Mouse (Mus musculus): ENCODE data around the gene Kmt2d. TPM values are rescaled to one million over a fixed set of nuclear protein-coding genes. Genes with fewer than 3 reads are reported as not detected.

Kmt2d gene
- polyA plus RNA-seq (2014; fragmentation: Illumina TruSeq; extraction: RNeasy Lipid Tissue Mini Kit (QIAGEN cat#74804); ENCODE audit: insufficient read depth, low read depth, low replicate concordance) = 9.1 TPM

GRCm38 (mm10) chr15:98871070-98871915 lies at the start of gene Kmt2d:
Kmt2d (minus strand) TSS chr15:98871204.

GRCm38 (mm10) chr15:98917538-98918498 lies 46.8 kb upstream of the Kmt2d start, which contains the start of gene Lmbr1l:
Lmbr1l (minus strand) TSS chr15:98918231.

GRCm38 (mm10) chr15:98897928-98898800 lies 27.2 kb upstream of the Kmt2d start, which contains the start of gene Dhh:
Dhh (minus strand) TSS chr15:98898540.

GRCm38 (mm10) chr15:98893940-98894745 lies 23.1 kb upstream of the Kmt2d start, which contains the start of gene Rhebl1:
Rhebl1 (minus strand) TSS chr15:98894540.

GRCm38 (mm10) chr15:98830736-98831683 lies 40.0 kb downstream of the Kmt2d start, which contains the start of gene Prkag1:
Prkag1 (minus strand) TSS chr15:98831521.

GRCm38 (mm10) chr15:98809390-98809789 lies 61.6 kb downstream of the Kmt2d start, which contains the start of gene Ddn:
Ddn (minus strand) TSS chr15:98809490.

GRCm38 (mm10) chr15:98789661-98790535 lies 81.1 kb downstream of the Kmt2d start, which contains the start of gene Wnt1:
Wnt1 (plus strand) TSS chr15:98789857.

Other genes with a start within 250 kb of the Kmt2d start
- 9.1 TPM for gene Cacnb3, start 240.4 kb downstream of the Kmt2d start, polyA plus RNA-seq (2014; fragmentation: Illumina TruSeq; extraction: RNeasy Lipid Tissue Mini Kit (QIAGEN cat#74804); ENCODE audit: insufficient read depth, low read depth, low replicate concordance)
- gene Ddx23, start 208.3 kb downstream of the Kmt2d start, polyA plus RNA-seq (2014; fragmentation: Illumina TruSeq; extraction: RNeasy Lipid Tissue Mini Kit (QIAGEN cat#74804); ENCODE audit: insufficient read depth, low read depth, low replicate concordance) = 30.9 TPM
- gene Rnd1, start 193.7 kb downstream of the Kmt2d start, polyA plus RNA-seq (2014; fragmentation: Illumina TruSeq; extraction: RNeasy Lipid Tissue Mini Kit (QIAGEN cat#74804); ENCODE audit: insufficient read depth, low read depth, low replicate concordance) = 7.5 TPM
- 5.9 TPM for gene Ccdc65, start 163.0 kb downstream of the Kmt2d start, polyA plus RNA-seq (2014; fragmentation: Illumina TruSeq; extraction: RNeasy Lipid Tissue Mini Kit (QIAGEN cat#74804); ENCODE audit: insufficient read depth, low read depth, low replicate concordance)
- 13.6 TPM for gene Fkbp11, start 143.0 kb downstream of the Kmt2d start, polyA plus RNA-seq (2014; fragmentation: Illumina TruSeq; extraction: RNeasy Lipid Tissue Mini Kit (QIAGEN cat#74804); ENCODE audit: insufficient read depth, low read depth, low replicate concordance)
- gene Arf3, start 108.0 kb downstream of the Kmt2d start, polyA plus RNA-seq (2014; fragmentation: Illumina TruSeq; extraction: RNeasy Lipid Tissue Mini Kit (QIAGEN cat#74804); ENCODE audit: insufficient read depth, low read depth, low replicate concordance) = 49.4 TPM
- gene Wnt10b, start 93.1 kb downstream of the Kmt2d start, polyA plus RNA-seq (2014; fragmentation: Illumina TruSeq; extraction: RNeasy Lipid Tissue Mini Kit (QIAGEN cat#74804); ENCODE audit: insufficient read depth, low read depth, low replicate concordance) = 4.1 TPM
- gene Wnt1, start 81.3 kb downstream of the Kmt2d start, polyA plus RNA-seq (2014; fragmentation: Illumina TruSeq; extraction: RNeasy Lipid Tissue Mini Kit (QIAGEN cat#74804); ENCODE audit: insufficient read depth, low read depth, low replicate concordance) = not detected
- not detected for gene Ddn, start 61.7 kb downstream of the Kmt2d start, polyA plus RNA-seq (2014; fragmentation: Illumina TruSeq; extraction: RNeasy Lipid Tissue Mini Kit (QIAGEN cat#74804); ENCODE audit: insufficient read depth, low read depth, low replicate concordance)
- gene Prkag1, start 39.7 kb downstream of the Kmt2d start, polyA plus RNA-seq (2014; fragmentation: Illumina TruSeq; extraction: RNeasy Lipid Tissue Mini Kit (QIAGEN cat#74804); ENCODE audit: insufficient read depth, low read depth, low replicate concordance) = 69.5 TPM
- 6.3 TPM for gene Rhebl1, start 23.3 kb upstream of the Kmt2d start, polyA plus RNA-seq (2014; fragmentation: Illumina TruSeq; extraction: RNeasy Lipid Tissue Mini Kit (QIAGEN cat#74804); ENCODE audit: insufficient read depth, low read depth, low replicate concordance)
- gene Dhh, start 27.3 kb upstream of the Kmt2d start, polyA plus RNA-seq (2014; fragmentation: Illumina TruSeq; extraction: RNeasy Lipid Tissue Mini Kit (QIAGEN cat#74804); ENCODE audit: insufficient read depth, low read depth, low replicate concordance) = 0.99 TPM
- 16.5 TPM for gene Lmbr1l, start 47.0 kb upstream of the Kmt2d start, polyA plus RNA-seq (2014; fragmentation: Illumina TruSeq; extraction: RNeasy Lipid Tissue Mini Kit (QIAGEN cat#74804); ENCODE audit: insufficient read depth, low read depth, low replicate concordance)
- 632 TPM for gene Tuba1b, start 63.4 kb upstream of the Kmt2d start, polyA plus RNA-seq (2014; fragmentation: Illumina TruSeq; extraction: RNeasy Lipid Tissue Mini Kit (QIAGEN cat#74804); ENCODE audit: insufficient read depth, low read depth, low replicate concordance)
- gene Gm49450, start 82.3 kb upstream of the Kmt2d start, polyA plus RNA-seq (2014; fragmentation: Illumina TruSeq; extraction: RNeasy Lipid Tissue Mini Kit (QIAGEN cat#74804); ENCODE audit: insufficient read depth, low read depth, low replicate concordance) = not detected
- 607 TPM for gene Tuba1a, start 82.5 kb upstream of the Kmt2d start, polyA plus RNA-seq (2014; fragmentation: Illumina TruSeq; extraction: RNeasy Lipid Tissue Mini Kit (QIAGEN cat#74804); ENCODE audit: insufficient read depth, low read depth, low replicate concordance)
- 55.1 TPM for gene Tuba1c, start 158.7 kb upstream of the Kmt2d start, polyA plus RNA-seq (2014; fragmentation: Illumina TruSeq; extraction: RNeasy Lipid Tissue Mini Kit (QIAGEN cat#74804); ENCODE audit: insufficient read depth, low read depth, low replicate concordance)
- 0.48 TPM for gene Prph, start 184.0 kb upstream of the Kmt2d start, polyA plus RNA-seq (2014; fragmentation: Illumina TruSeq; extraction: RNeasy Lipid Tissue Mini Kit (QIAGEN cat#74804); ENCODE audit: insufficient read depth, low read depth, low replicate concordance)
- gene Troap, start 203.4 kb upstream of the Kmt2d start, polyA plus RNA-seq (2014; fragmentation: Illumina TruSeq; extraction: RNeasy Lipid Tissue Mini Kit (QIAGEN cat#74804); ENCODE audit: insufficient read depth, low read depth, low replicate concordance) = 0.13 TPM
- gene C1ql4, start 216.6 kb upstream of the Kmt2d start, polyA plus RNA-seq (2014; fragmentation: Illumina TruSeq; extraction: RNeasy Lipid Tissue Mini Kit (QIAGEN cat#74804); ENCODE audit: insufficient read depth, low read depth, low replicate concordance) = not detected
- 0.24 TPM for gene Dnajc22, start 222.0 kb upstream of the Kmt2d start, polyA plus RNA-seq (2014; fragmentation: Illumina TruSeq; extraction: RNeasy Lipid Tissue Mini Kit (QIAGEN cat#74804); ENCODE audit: insufficient read depth, low read depth, low replicate concordance)